Comparison of ENCODE assay signal across 8 mouse cellular contexts in genomic region chr19:8989066-8989566, GRCm38 (mm10). TPM values are rescaled to one million over a fixed set of nuclear protein-coding genes. Genes with fewer than 3 reads are reported as not detected.
DNase-seq lines count a peak whose midpoint lies in the region; ATAC-seq and TF ChIP-seq lines count a peak whose summit lies in the region.

Gene Ahnak (plus strand): TSS chr19:8989284.

- H3K27ac ChIP-seq in forebrain, embryonic 10.5 days: peak within 1 kb of the TSS; percentile 85
- peak within 1 kb of the TSS; percentile 84 for H3K27ac ChIP-seq in layer of hippocampus, adult 2 months

- intact Hi-C loops in heart, postnatal 25 days (cut with DNase I): no loop called here

- H3K36me3 ChIP-seq in forebrain, embryonic 10.5 days (replicated peaks): no peaks in the 10 kb centered on the region

- peak; percentile 77 for DNase-seq in CD4-positive helper T cell, adult 2 months (ENCODE audit: low read depth, low spot score)
- DNase-seq in forebrain, embryonic 10.5 days (ENCODE audit: extremely low spot score, low spot score): peak; percentile 65
- peak; percentile 84 for DNase-seq in heart, postnatal 25 days (ENCODE audit: low spot score)
- no peak for DNase-seq in layer of hippocampus, adult 2 months (ENCODE audit: low spot score in 2 of 2)
- DNase-seq in lung, postnatal 10 days: peak; percentile 89
- peak; percentile 48 for DNase-seq in retina, postnatal 1 day
- no peak for DNase-seq in frontal cortex, postnatal 25 days (ENCODE audit: low spot score in 2 of 2)

- H3K4me1 ChIP-seq in forebrain, embryonic 10.5 days: peaks cover 66% of the 10 kb centered on the region

- no peak for TF ChIP-seq CTCF in layer of hippocampus, adult 2 months (conservative IDR thresholded peaks at IDR 0.05)

- H3K9me3 ChIP-seq in forebrain, embryonic 10.5 days: no peaks in the 10 kb centered on the region

- peaks cover 62% of the 10 kb centered on the region for H3K27me3 ChIP-seq in forebrain, embryonic 10.5 days (ENCODE audit: poor library complexity, severe bottlenecking)

- WGBS in forebrain, embryonic 10.5 days: under 1% methylated on average over 41 of the region's 42 CpGs

- peak within 1 kb of the TSS; percentile 73 for H3K4me3 ChIP-seq in forebrain, embryonic 10.5 days
- peak within 1 kb of the TSS; percentile 58 for H3K4me3 ChIP-seq in layer of hippocampus, adult 2 months

- ATAC-seq in activated CD4-positive, CD25-positive, alpha-beta regulatory T cell, adult 4 months: no peak

RNA-seq across cellular contexts. Expression of gene Ahnak, which starts in this region (rescaled TPM):
- polyA plus RNA-seq in activated CD4-positive, CD25-positive, alpha-beta regulatory T cell, adult 4 months (2017; shearing (Covaris generic)): 10 to 100 TPM; 47.2 to 60.1 TPM
- 6.5 and 7.1 TPM in 2 replicates for polyA plus RNA-seq in forebrain, embryonic 10.5 days (2016; fragmentation: Nextera tagmentation; extraction: Ambion mirVana)
- 100 to 1,000 TPM; 283 to 326 TPM for total RNA-seq in heart, postnatal 25 days (2021)
- 10 to 100 TPM; 19.4 to 21.9 TPM for total RNA-seq in layer of hippocampus, adult 2 months (2021)

Comparison
In these comparisons a context has a peak if more than half of its experiments do, and no peak if none do; other contexts are left out.
1. RNA of gene Ahnak (total RNA-seq): 283 to 326 TPM in heart, postnatal 25 days; 19.4 to 21.9 TPM in layer of hippocampus, adult 2 months; every median in the first group is over 10 times any median in the second.
2. DNase-seq: peak in CD4-positive helper T cell, adult 2 months (single experiment), forebrain, embryonic 10.5 days (single experiment), heart, postnatal 25 days (single experiment), lung, postnatal 10 days (single experiment) and retina, postnatal 1 day (single experiment); none in layer of hippocampus, adult 2 months (0 of 2) and frontal cortex, postnatal 25 days (0 of 2).